Mouse (Mus musculus) cerebellum, postnatal 36 days (tissue): ENCODE measurements around the gene Crkl.

Experiments used
- DNase-seq, 2 experiments: peaks; one replicate each; pipeline ENCODE4 v3.0.0; 2021 to 2022; ENCODE audit warnings: mixed read lengths in 2 of 2

Crkl gene

GRCm38 (mm10) chr16:17451541-17452372 lies at the start of gene Crkl:
TSS of gene Crkl (plus strand) at chr16:17451987.
- DNase-seq: peak; percentile 97 to 98

- peak in 1 of 2 experiments; percentile 41 for DNase-seq
These were observed 48.9 kb upstream of the Crkl start for GRCm38 (mm10) chr16:17402855-17403254.

GRCm38 (mm10) chr16:17405271-17405696 lies 46.5 kb upstream of the Crkl start:
- DNase-seq: peak; percentile 71 to 72

GRCm38 (mm10) chr16:17405736-17406443 lies 45.9 kb upstream of the Crkl start, which contains the start of the genes Snap29 and Pi4ka:
TSS of gene Snap29 (plus strand) at chr16:17405986.
TSS of gene Pi4ka (minus strand) at chr16:17406314.
- peak; percentile 99 to 100 for DNase-seq

GRCm38 (mm10) chr16:17406512-17407231 lies 45.1 kb upstream of the Crkl start:
- DNase-seq: peak in 1 of 2 experiments; percentile 20

- DNase-seq: no peak
These were observed 42.7 kb upstream of the Crkl start for GRCm38 (mm10) chr16:17409046-17409445.

- DNase-seq: no peak
These were observed 41.6 kb upstream of the Crkl start for GRCm38 (mm10) chr16:17410209-17410608.

GRCm38 (mm10) chr16:17423021-17423420 lies 28.8 kb upstream of the Crkl start:
- DNase-seq: no peak

GRCm38 (mm10) chr16:17432576-17432975 lies 19.2 kb upstream of the Crkl start:
- DNase-seq: no peak

GRCm38 (mm10) chr16:17452373-17452715 lies 557 bp downstream of the Crkl start:
- DNase-seq: peak; percentile 44 to 57

GRCm38 (mm10) chr16:17456901-17457300 lies 5.1 kb downstream of the Crkl start:
- no peak for DNase-seq

- no peak for DNase-seq
These were observed 8.5 kb downstream of the Crkl start for GRCm38 (mm10) chr16:17460254-17460653.

GRCm38 (mm10) chr16:17461596-17461995 lies 9.8 kb downstream of the Crkl start:
- DNase-seq: no peak

GRCm38 (mm10) chr16:17463184-17463583 lies 11.4 kb downstream of the Crkl start:
- DNase-seq: no peak

GRCm38 (mm10) chr16:17466875-17467663 lies 15.3 kb downstream of the Crkl start:
- no peak for DNase-seq

GRCm38 (mm10) chr16:17472498-17472897 lies 20.7 kb downstream of the Crkl start:
- no peak for DNase-seq

- peak; percentile 57 to 60 for DNase-seq
These were observed 22.3 kb downstream of the Crkl start for GRCm38 (mm10) chr16:17474091-17474490.

GRCm38 (mm10) chr16:17474761-17475160 lies 23.0 kb downstream of the Crkl start:
- no peak for DNase-seq

GRCm38 (mm10) chr16:17475326-17475725 lies 23.5 kb downstream of the Crkl start:
- DNase-seq: no peak

- DNase-seq: no peak
These were observed 26.6 kb downstream of the Crkl start for GRCm38 (mm10) chr16:17478331-17478943.

GRCm38 (mm10) chr16:17481465-17481864 lies 29.7 kb downstream of the Crkl start:
- DNase-seq: no peak

GRCm38 (mm10) chr16:17486505-17486904 lies 34.7 kb downstream of the Crkl start:
- DNase-seq: no peak
